Mouse (Mus musculus) erythroblast, embryonic 14.5 days (primary cell): ENCODE measurements around the gene Aldh1a7. TPM values are rescaled to one million over a fixed set of nuclear protein-coding genes. Genes with fewer than 3 reads are reported as not detected.

Experiments used
- H3K27me3 ChIP-seq: 2 replicates; pipeline ENCODE4 v1.6.1; 2012; ENCODE audit warnings: inconsistent platforms; ENCODE audit not compliant: control insufficient read depth
- H3K36me3 ChIP-seq: 2 replicates; pipeline ENCODE4 v1.6.1; 2012; ENCODE audit warnings: mild to moderate bottlenecking, inconsistent platforms; ENCODE audit not compliant: control insufficient read depth
- H3K4me1 ChIP-seq: 2 replicates; pipeline ENCODE4 v1.6.1; 2012; ENCODE audit warnings: inconsistent platforms; ENCODE audit not compliant: control insufficient read depth
- H3K4me3 ChIP-seq: replicated peaks from 2 replicates; pipeline ENCODE3; 2012; ENCODE audit warnings: moderate library complexity, mild to moderate bottlenecking, inconsistent platforms
- H3K9me3 ChIP-seq: 2 replicates; pipeline ENCODE4 v1.6.1; 2012; ENCODE audit warnings: low read length, inconsistent platforms, mixed read lengths; ENCODE audit not compliant: control insufficient read depth
- GATA1 ChIP-seq: IDR thresholded peaks from 2 replicates; pipeline ENCODE4 v1.6.1; 2012; ENCODE audit warnings: low read length, inconsistent platforms, mixed read lengths
- TAL1 ChIP-seq: IDR thresholded peaks from 3 replicates; pipeline ENCODE4 v1.6.1; 2012; ENCODE audit warnings: low read length, inconsistent platforms, mixed read lengths
- polyA plus RNA-seq: library from polyadenylated mRNA; stranded (reverse); fragments of >175 nt; gene quantifications from 2 replicates; pipeline ENCODE4 v1.2.3, GENCODE M21; 2012

Gene Aldh1a7
- polyA plus RNA-seq, result not detected in 2 replicates

- Histone ChIP-seq H3K4me3 (no peak within 1 kb of the TSS), H3K4me1 (no peaks in the 10 kb centered on the region), H3K9me3 (no peaks in the 10 kb centered on the region), H3K27me3 (no peaks in the 10 kb centered on the region), H3K36me3 (no peaks in the 10 kb centered on the region)
- no peak for TF ChIP-seq TAL1
- TF ChIP-seq GATA1, result no peak
These were observed at the start of gene Aldh1a7 for GRCm38 (mm10) chr19:20727381-20727780. Aldh1a7 (minus strand) TSS chr19:20727562.

GRCm38 (mm10) chr19:20775681-20776080 lies 48.3 kb upstream of the Aldh1a7 start:
- no peaks in the 10 kb centered on the region for H3K9me3 ChIP-seq
- no peaks in the 10 kb centered on the region for H3K4me1 ChIP-seq
- H3K27me3 ChIP-seq, result no peaks in the 10 kb centered on the region
- no peaks in the 10 kb centered on the region for H3K36me3 ChIP-seq
- no peak overlapping the region for H3K4me3 ChIP-seq
- no peak for TF ChIP-seq GATA1
- no peak for TF ChIP-seq TAL1

GRCm38 (mm10) chr19:20773941-20774340 lies 46.6 kb upstream of the Aldh1a7 start:
- TF ChIP-seq TAL1, result no peak
- TF ChIP-seq GATA1, result no peak
- Histone ChIP-seq H3K27me3 (no peaks in the 10 kb centered on the region), H3K4me3 (no peak overlapping the region), H3K9me3 (no peaks in the 10 kb centered on the region), H3K4me1 (no peaks in the 10 kb centered on the region), H3K36me3 (no peaks in the 10 kb centered on the region)

GRCm38 (mm10) chr19:20764214-20764613 lies 36.9 kb upstream of the Aldh1a7 start:
- H3K4me1 ChIP-seq, result peaks cover 12% of the 10 kb centered on the region
- H3K9me3 ChIP-seq, result no peaks in the 10 kb centered on the region
- no peak overlapping the region for H3K4me3 ChIP-seq
- no peaks in the 10 kb centered on the region for H3K27me3 ChIP-seq
- TF ChIP-seq TAL1, result no peak
- TF ChIP-seq GATA1, result no peak
- no peaks in the 10 kb centered on the region for H3K36me3 ChIP-seq

- Histone ChIP-seq H3K36me3 (no peaks in the 10 kb centered on the region), H3K4me3 (no peak overlapping the region), H3K9me3 (no peaks in the 10 kb centered on the region), H3K27me3 (no peaks in the 10 kb centered on the region), H3K4me1 (peaks cover 12% of the 10 kb centered on the region)
- TF ChIP-seq GATA1, result no peak
- no peak for TF ChIP-seq TAL1
These were observed 34.5 kb upstream of the Aldh1a7 start for GRCm38 (mm10) chr19:20761675-20762426.

GRCm38 (mm10) chr19:20761119-20761518 lies 33.8 kb upstream of the Aldh1a7 start:
- TF ChIP-seq TAL1, result no peak
- no peak for TF ChIP-seq GATA1
- no peaks in the 10 kb centered on the region for H3K27me3 ChIP-seq
- H3K9me3 ChIP-seq, result no peaks in the 10 kb centered on the region
- no peak overlapping the region for H3K4me3 ChIP-seq
- no peaks in the 10 kb centered on the region for H3K36me3 ChIP-seq
- H3K4me1 ChIP-seq, result peaks cover 12% of the 10 kb centered on the region

GRCm38 (mm10) chr19:20744630-20745029 lies 17.3 kb upstream of the Aldh1a7 start:
- Histone ChIP-seq H3K27me3 (no peaks in the 10 kb centered on the region), H3K36me3 (no peaks in the 10 kb centered on the region), H3K4me1 (no peaks in the 10 kb centered on the region), H3K9me3 (no peaks in the 10 kb centered on the region), H3K4me3 (no peak overlapping the region)
- TF ChIP-seq TAL1, result no peak
- TF ChIP-seq GATA1, result no peak

- no peak overlapping the region for H3K4me3 ChIP-seq
- H3K36me3 ChIP-seq, result no peaks in the 10 kb centered on the region
- TF ChIP-seq GATA1, result no peak
- TF ChIP-seq TAL1, result no peak
- H3K9me3 ChIP-seq, result no peaks in the 10 kb centered on the region
- no peaks in the 10 kb centered on the region for H3K27me3 ChIP-seq
- no peaks in the 10 kb centered on the region for H3K4me1 ChIP-seq
These were observed 916 bp upstream of the Aldh1a7 start for GRCm38 (mm10) chr19:20728278-20728677.

- no peak overlapping the region for H3K4me3 ChIP-seq
- H3K36me3 ChIP-seq, result no peaks in the 10 kb centered on the region
- no peaks in the 10 kb centered on the region for H3K9me3 ChIP-seq
- TF ChIP-seq TAL1 (no peak), GATA1 (no peak)
- H3K27me3 ChIP-seq, result no peaks in the 10 kb centered on the region
- no peaks in the 10 kb centered on the region for H3K4me1 ChIP-seq
These were observed 4.4 kb downstream of the Aldh1a7 start for GRCm38 (mm10) chr19:20722913-20723312.

- Histone ChIP-seq H3K4me1 (no peaks in the 10 kb centered on the region), H3K36me3 (no peaks in the 10 kb centered on the region), H3K27me3 (no peaks in the 10 kb centered on the region), H3K4me3 (no peak overlapping the region), H3K9me3 (no peaks in the 10 kb centered on the region)
- TF ChIP-seq GATA1 (no peak), TAL1 (no peak)
These were observed 7.1 kb downstream of the Aldh1a7 start for GRCm38 (mm10) chr19:20720298-20720697.
